Mouse (Mus musculus): ENCODE results near the gene Cd72. TPM values are rescaled to one million over a fixed set of nuclear protein-coding genes. Genes with fewer than 3 reads are reported as not detected.

Cd72 gene
- polyA plus RNA-seq, 1 experiment from 2014 or later, result 2.6 TPM

DNA sequence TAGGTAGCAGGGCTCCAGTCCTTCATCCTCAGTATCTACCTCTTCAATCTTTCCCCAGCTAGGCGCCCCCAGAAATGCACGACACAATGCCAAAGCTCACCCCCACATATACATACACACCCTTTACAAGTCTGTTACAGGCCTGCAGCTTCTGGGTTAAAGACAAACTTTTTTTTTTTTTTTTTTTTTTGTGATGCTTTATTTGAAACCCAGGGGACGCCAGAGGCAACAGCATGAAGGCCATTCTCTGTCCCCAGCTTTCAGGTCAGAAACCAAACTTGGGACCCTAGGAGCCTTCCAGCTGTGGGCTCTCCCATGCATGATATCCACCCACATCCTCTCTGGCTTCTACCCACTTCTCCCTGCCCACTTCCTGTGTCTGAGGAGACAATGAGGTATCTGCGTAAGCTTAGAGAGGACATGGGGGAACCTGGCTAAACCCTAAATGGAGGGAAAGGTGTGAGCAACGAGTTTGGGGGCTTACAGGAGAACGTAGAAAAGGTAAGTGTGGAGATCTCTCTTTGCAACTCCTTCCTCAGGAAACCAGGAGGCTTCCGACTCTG, 27.5 kb upstream of the Cd72 start:
- Histone ChIP-seq H3K4me3 (ENCODE audit: low read length) (no peak overlapping the region), H3K9me3 (ENCODE audit: control insufficient read depth, low read length) (no peaks in the 10 kb centered on the region), H3K4me2 (ENCODE audit: low read depth, low read length) (no peak overlapping the region), H3K27ac (ENCODE audit: low read length) (no peak overlapping the region), H3K4me1 (ENCODE audit: control insufficient read depth, insufficient read depth, low read length) (0 out of 2 replicates have a peak, but pooled peaks cover 5% of the 10 kb centered on the region), H3K27me3 (replicated peaks; ENCODE audit: control insufficient read depth, insufficient read depth, low read length) (no peaks in the 10 kb centered on the region), H3K36me3 (ENCODE audit: control insufficient read depth, insufficient read depth, low read length) (no peaks in the 10 kb centered on the region), H3K9ac (ENCODE audit: low read depth, low read length) (peak overlapping the region; percentile 31; the same call in 1 of the 2 replicates)
- WGBS, result 65% methylated on average over 7 of the region's 7 CpGs
- no peak for ATAC-seq

DNA sequence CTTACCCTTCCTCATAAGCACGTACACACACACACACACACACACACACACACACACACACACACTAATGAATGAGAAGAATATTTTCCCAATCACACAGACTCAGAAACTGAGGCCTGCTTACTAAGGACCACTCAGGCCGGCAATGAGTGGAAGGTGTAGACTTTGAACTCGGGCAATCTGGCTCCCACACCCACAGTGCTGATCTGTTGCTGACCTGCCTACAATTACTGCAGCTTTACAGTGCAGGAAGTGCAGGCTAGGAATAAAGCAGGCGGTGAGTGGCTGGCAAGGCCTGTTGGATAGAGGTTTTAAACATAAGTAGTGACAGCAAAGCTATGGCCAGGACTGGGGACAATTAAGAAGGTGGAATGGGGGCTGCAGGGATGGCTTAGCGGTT, 26.6 kb upstream of the Cd72 start:
- WGBS, result 72% methylated on average over 5 of the region's 5 CpGs

DNA sequence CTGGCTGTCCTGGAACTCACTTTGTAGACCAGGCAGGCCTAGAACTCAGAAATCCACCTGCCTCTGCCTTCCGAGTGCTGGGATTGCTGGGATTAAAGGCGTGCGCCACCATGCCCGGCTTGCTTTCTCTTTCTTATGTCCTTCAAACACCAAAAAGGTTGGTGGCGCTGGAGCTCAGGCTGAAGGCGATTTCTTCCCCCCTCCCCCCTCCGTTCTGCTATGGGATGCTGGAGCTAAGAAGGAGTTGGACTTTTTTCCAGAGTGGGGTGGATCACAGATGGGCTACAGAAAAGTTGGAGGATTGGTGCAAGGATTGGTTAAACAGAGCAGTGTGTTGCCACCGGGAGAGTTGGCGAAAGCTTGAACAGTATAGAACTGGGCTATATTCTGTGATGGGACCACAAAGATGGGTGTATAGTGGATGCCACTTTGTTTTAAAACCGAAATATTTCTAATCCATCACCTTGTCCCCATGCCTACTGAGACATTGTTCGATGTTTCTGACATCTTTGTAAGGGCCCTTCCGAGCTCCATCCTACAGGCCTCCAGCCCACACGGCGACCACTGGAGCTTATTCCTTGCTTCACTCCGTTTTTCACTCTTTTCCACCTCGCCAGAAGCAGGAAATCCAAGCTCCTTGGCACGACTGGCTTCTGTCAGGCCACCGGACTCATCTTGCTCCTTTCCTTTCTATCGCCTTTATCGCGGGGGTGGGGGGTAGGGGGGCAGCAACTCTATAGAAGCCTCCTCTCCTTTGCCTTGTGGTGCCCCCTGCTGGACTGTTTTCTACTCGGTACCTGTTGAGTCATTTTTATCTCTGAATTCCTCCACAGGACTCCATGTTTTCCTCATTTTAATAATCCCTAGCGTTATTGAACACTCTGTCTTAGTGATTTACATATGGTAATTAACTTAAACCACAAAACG, 24.7 kb upstream of the Cd72 start:
- Histone ChIP-seq H3K4me2 (ENCODE audit: low read depth, low read length) (no peak overlapping the region), H3K4me1 (ENCODE audit: control insufficient read depth, insufficient read depth, low read length) (0 out of 2 replicates have a peak, but pooled peaks cover 5% of the 10 kb centered on the region), H3K9me3 (ENCODE audit: control insufficient read depth, low read length) (no peaks in the 10 kb centered on the region), H3K36me3 (ENCODE audit: control insufficient read depth, insufficient read depth, low read length) (no peaks in the 10 kb centered on the region), H3K4me3 (ENCODE audit: low read length) (no peak overlapping the region), H3K27me3 (replicated peaks; ENCODE audit: control insufficient read depth, insufficient read depth, low read length) (no peaks in the 10 kb centered on the region), H3K27ac (ENCODE audit: low read length) (no peak overlapping the region), H3K9ac (ENCODE audit: low read depth, low read length) (no peak overlapping the region)
- no peak for ATAC-seq
- 51% methylated on average over 24 of the region's 24 CpGs for WGBS

More for the DNA sequence above, 26.6 kb upstream of the Cd72 start:
- Histone ChIP-seq H3K27me3 (replicated peaks; ENCODE audit: control insufficient read depth, insufficient read depth, low read length) (no peaks in the 10 kb centered on the region), H3K9ac (ENCODE audit: low read depth, low read length) (no peak overlapping the region), H3K9me3 (ENCODE audit: control insufficient read depth, low read length) (no peaks in the 10 kb centered on the region), H3K4me3 (ENCODE audit: low read length) (no peak overlapping the region), H3K4me1 (ENCODE audit: control insufficient read depth, insufficient read depth, low read length) (0 out of 2 replicates have a peak, but pooled peaks cover 5% of the 10 kb centered on the region), H3K4me2 (ENCODE audit: low read depth, low read length) (no peak overlapping the region), H3K36me3 (ENCODE audit: control insufficient read depth, insufficient read depth, low read length) (no peaks in the 10 kb centered on the region), H3K27ac (ENCODE audit: low read length) (peak overlapping the region; percentile 50)
- ATAC-seq, result peak; percentile 87

DNA sequence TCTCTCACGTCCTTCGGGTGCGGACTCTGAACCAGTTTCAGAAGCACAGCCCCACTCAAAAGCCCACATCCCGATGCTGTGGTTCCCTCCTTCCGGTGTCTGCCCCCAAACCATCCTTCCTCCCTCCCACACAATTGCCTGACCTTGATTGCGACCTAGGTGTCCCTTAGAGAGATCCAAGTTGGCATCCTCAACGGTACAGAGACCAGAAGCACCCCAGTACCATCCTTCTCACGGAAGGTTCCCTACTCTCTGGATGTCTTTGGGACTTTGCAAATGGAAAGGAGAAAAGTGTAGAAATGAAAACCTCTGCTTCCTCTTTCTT, 24.1 kb upstream of the Cd72 start:
- peak overlapping the region; percentile 50 for H3K9ac ChIP-seq (ENCODE audit: low read depth, low read length)
- H3K4me2 ChIP-seq (ENCODE audit: low read depth, low read length), result peak overlapping the region; percentile 54
- H3K36me3 ChIP-seq (ENCODE audit: control insufficient read depth, insufficient read depth, low read length), result no peaks in the 10 kb centered on the region
- WGBS, result 44% methylated on average over 8 of the region's 8 CpGs
- H3K4me1 ChIP-seq (ENCODE audit: control insufficient read depth, insufficient read depth, low read length), result 0 out of 2 replicates have a peak, but pooled peaks cover 5% of the 10 kb centered on the region
- H3K9me3 ChIP-seq (ENCODE audit: control insufficient read depth, low read length), result no peaks in the 10 kb centered on the region
- no peaks in the 10 kb centered on the region for H3K27me3 ChIP-seq (replicated peaks; ENCODE audit: control insufficient read depth, insufficient read depth, low read length)
- peak overlapping the region; percentile 35 for H3K4me3 ChIP-seq (ENCODE audit: low read length)
- no peak overlapping the region for H3K27ac ChIP-seq (ENCODE audit: low read length)
- ATAC-seq, result peak; percentile 14; the same call in 1 of the 2 replicates

DNA sequence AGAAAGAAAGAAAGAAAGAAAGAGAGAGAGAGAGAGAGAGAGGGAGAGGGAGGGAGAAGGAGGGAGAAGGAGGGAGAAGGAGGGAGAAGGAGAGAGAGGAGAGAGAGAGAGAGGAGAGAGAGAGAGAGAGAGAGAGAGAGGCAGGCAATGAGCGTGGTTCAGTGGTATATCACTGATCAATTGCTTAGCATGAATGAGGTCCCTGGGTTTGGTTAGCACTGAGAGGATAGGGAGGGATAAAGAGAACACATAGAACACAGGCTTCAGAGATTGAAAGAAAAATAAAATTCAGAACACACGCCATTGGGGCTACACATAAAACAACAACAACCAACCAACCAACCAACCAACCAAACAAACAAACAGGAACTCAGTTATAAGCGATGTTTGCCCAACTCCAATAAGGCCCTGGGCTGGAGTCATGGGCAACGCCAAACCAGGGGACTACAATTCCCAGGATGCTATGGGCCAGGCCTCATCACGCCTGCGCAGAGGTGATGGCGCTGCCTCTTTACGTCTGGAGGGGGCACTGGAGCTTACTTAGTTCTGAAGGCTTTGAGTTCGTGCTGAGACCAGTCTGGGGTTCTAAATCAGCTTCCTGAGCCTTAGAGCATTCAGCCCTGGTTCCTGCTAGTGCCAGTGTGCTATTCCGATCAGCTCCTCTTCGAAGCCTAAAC, 23.6 kb upstream of the Cd72 start:
- 19% methylated on average over 11 of the region's 11 CpGs for WGBS
- no peaks in the 10 kb centered on the region for H3K36me3 ChIP-seq (ENCODE audit: control insufficient read depth, insufficient read depth, low read length)
- no peaks in the 10 kb centered on the region for H3K27me3 ChIP-seq (replicated peaks; ENCODE audit: control insufficient read depth, insufficient read depth, low read length)
- no peaks in the 10 kb centered on the region for H3K9me3 ChIP-seq (ENCODE audit: control insufficient read depth, low read length)
- ATAC-seq, result peak; percentile 81
- H3K9ac ChIP-seq (ENCODE audit: low read depth, low read length), result peak overlapping the region; percentile 50
- peak overlapping the region; percentile 35 for H3K4me3 ChIP-seq (ENCODE audit: low read length)
- peak overlapping the region; percentile 54 for H3K4me2 ChIP-seq (ENCODE audit: low read depth, low read length)
- no peak overlapping the region for H3K27ac ChIP-seq (ENCODE audit: low read length)
- 0 out of 2 replicates have a peak, but pooled peaks cover 5% of the 10 kb centered on the region for H3K4me1 ChIP-seq (ENCODE audit: control insufficient read depth, insufficient read depth, low read length)

DNA sequence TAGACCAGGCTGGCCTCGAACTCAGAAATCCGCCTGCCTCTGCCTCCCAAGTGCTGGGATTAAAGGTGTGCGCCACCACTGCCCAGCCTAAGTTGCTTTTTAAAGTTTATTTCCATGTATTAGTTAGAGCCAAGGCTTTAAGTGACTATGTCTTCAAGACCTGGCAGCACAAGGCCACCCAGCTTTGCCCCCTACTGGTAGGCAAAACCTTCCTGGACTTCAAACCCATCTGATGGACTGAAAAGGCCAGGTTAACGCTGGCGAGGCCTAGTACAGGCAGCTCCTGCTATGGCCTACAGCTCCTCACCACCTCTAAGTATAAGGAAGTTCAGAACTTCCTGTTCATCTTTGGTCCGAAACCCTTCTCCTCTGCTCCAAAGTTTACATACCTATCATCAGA, 22.2 kb upstream of the Cd72 start:
- H3K36me3 ChIP-seq (ENCODE audit: control insufficient read depth, insufficient read depth, low read length), result no peaks in the 10 kb centered on the region
- no peak overlapping the region for H3K27ac ChIP-seq (ENCODE audit: low read length)
- H3K9ac ChIP-seq (ENCODE audit: low read depth, low read length), result no peak overlapping the region
- no peaks in the 10 kb centered on the region for H3K27me3 ChIP-seq (replicated peaks; ENCODE audit: control insufficient read depth, insufficient read depth, low read length)
- ATAC-seq, result no peak
- H3K9me3 ChIP-seq (ENCODE audit: control insufficient read depth, low read length), result no peaks in the 10 kb centered on the region
- 84% methylated on average over 6 of the region's 6 CpGs for WGBS
- H3K4me1 ChIP-seq (ENCODE audit: control insufficient read depth, insufficient read depth, low read length), result no peaks in the 10 kb centered on the region
- no peak overlapping the region for H3K4me2 ChIP-seq (ENCODE audit: low read depth, low read length)
- H3K4me3 ChIP-seq (ENCODE audit: low read length), result no peak overlapping the region

DNA sequence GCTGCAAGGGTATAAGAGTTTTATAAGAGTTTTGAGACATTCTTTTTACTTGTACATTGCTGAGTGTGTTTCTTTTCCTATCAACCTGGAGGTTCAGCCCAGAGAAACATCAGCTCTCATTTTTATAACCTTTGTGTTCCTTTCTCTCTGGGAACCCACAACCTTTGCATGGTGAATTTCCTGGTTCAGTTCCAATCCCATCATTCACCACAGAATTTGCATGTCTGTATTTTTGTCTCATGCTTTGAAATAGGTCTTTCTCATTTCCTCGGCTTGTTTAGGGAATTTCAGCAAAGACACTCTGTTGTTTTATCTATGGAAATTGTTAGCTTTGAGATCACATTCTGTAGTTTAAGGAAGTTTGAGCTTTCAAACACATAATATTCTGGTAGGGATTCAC, 19.2 kb upstream of the Cd72 start:
- no peak overlapping the region for H3K27ac ChIP-seq (ENCODE audit: low read length)
- no peaks in the 10 kb centered on the region for H3K27me3 ChIP-seq (replicated peaks; ENCODE audit: control insufficient read depth, insufficient read depth, low read length)
- 71% methylated on average over 1 of the region's 1 CpGs for WGBS

DNA sequence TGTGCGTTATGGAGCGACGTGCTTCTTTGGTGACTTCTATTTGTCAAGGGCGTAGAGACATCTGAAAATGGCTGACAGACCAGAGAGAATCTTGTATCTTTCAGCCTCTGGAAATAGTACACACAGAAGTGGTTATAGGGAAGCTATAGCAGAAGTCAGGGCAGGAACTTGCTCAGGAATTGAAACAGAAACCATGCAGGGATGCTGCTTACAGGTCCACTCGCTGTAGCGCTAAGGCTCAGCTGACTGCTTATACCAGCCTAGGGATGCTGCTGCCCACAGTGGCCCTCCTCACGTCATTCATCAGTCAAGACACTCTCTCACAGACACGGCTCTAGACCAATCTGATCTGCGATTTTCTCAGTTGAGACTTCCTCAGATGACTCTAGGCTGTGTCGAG, 15.9 kb upstream of the Cd72 start:
- no peak overlapping the region for H3K4me2 ChIP-seq (ENCODE audit: low read depth, low read length)
- no peaks in the 10 kb centered on the region for H3K9me3 ChIP-seq (ENCODE audit: control insufficient read depth, low read length)
- ATAC-seq, result no peak
- no peaks in the 10 kb centered on the region for H3K4me1 ChIP-seq (ENCODE audit: control insufficient read depth, insufficient read depth, low read length)
- no peaks in the 10 kb centered on the region for H3K27me3 ChIP-seq (replicated peaks; ENCODE audit: control insufficient read depth, insufficient read depth, low read length)
- no peak overlapping the region for H3K4me3 ChIP-seq (ENCODE audit: low read length)
- H3K36me3 ChIP-seq (ENCODE audit: control insufficient read depth, insufficient read depth, low read length), result no peaks in the 10 kb centered on the region
- H3K27ac ChIP-seq (ENCODE audit: low read length), result no peak overlapping the region
- no peak overlapping the region for H3K9ac ChIP-seq (ENCODE audit: low read depth, low read length)
- WGBS, result 91% methylated on average over 10 of the region's 10 CpGs

More for the DNA sequence above, 19.2 kb upstream of the Cd72 start:
- Histone ChIP-seq H3K36me3 (ENCODE audit: control insufficient read depth, insufficient read depth, low read length) (no peaks in the 10 kb centered on the region), H3K9me3 (ENCODE audit: control insufficient read depth, low read length) (no peaks in the 10 kb centered on the region), H3K4me2 (ENCODE audit: low read depth, low read length) (no peak overlapping the region), H3K9ac (ENCODE audit: low read depth, low read length) (no peak overlapping the region), H3K4me3 (ENCODE audit: low read length) (no peak overlapping the region), H3K4me1 (ENCODE audit: control insufficient read depth, insufficient read depth, low read length) (no peaks in the 10 kb centered on the region)
- no peak for ATAC-seq

DNA sequence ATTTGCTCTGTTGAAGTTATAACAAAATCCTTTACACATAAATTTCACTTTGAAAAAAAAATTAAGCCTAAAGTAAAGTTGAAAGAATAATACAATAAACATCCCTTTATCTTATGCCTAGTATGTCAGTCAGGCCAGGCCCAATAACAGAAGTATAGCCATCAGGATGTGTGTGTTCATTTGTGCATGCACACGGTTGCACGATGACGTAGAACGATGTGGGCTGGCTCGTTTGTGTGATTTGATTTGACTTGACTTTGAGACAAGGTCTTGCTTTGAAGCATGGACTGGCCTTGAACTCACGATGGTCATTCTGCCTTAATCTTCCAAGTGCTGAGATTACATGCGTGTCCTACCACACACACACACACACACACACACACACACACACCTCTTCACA, 12.4 kb upstream of the Cd72 start:
- Histone ChIP-seq H3K27me3 (replicated peaks; ENCODE audit: control insufficient read depth, insufficient read depth, low read length) (no peaks in the 10 kb centered on the region), H3K27ac (ENCODE audit: low read length) (no peak overlapping the region), H3K9me3 (ENCODE audit: control insufficient read depth, low read length) (no peaks in the 10 kb centered on the region), H3K4me3 (ENCODE audit: low read length) (no peak overlapping the region), H3K9ac (ENCODE audit: low read depth, low read length) (no peak overlapping the region), H3K4me1 (ENCODE audit: control insufficient read depth, insufficient read depth, low read length) (no peaks in the 10 kb centered on the region), H3K36me3 (ENCODE audit: control insufficient read depth, insufficient read depth, low read length) (no peaks in the 10 kb centered on the region), H3K4me2 (ENCODE audit: low read depth, low read length) (no peak overlapping the region)
- 94% methylated on average over 7 of the region's 7 CpGs for WGBS
- ATAC-seq, result no peak
